Mouse (Mus musculus) common myeloid progenitor, adult 5-6 weeks (primary cell): ENCODE measurements around the gene Sulf2. TPM values are rescaled to one million over a fixed set of nuclear protein-coding genes. Genes with fewer than 3 reads are reported as not detected.

ENCODE experiments used
- ATAC-seq: replicated peaks from 2 replicates; pipeline ENCODE4 v1.8.0; 2016; ENCODE audit warnings: low read depth, mild to moderate bottlenecking, moderate TSS enrichment, inconsistent platforms; ENCODE audit not compliant: poor library complexity, severe bottlenecking
- total RNA-seq: library from RNA; stranded (forward); fragments of 200-1000, 187-1606 nt; gene quantifications from 2 replicates; pipeline ENCODE4 v1.2.3, GENCODE M21; 2017

The Sulf2 gene
- total RNA-seq, 1 experiment from 2014 or later: 0.41 TPM

DNA sequence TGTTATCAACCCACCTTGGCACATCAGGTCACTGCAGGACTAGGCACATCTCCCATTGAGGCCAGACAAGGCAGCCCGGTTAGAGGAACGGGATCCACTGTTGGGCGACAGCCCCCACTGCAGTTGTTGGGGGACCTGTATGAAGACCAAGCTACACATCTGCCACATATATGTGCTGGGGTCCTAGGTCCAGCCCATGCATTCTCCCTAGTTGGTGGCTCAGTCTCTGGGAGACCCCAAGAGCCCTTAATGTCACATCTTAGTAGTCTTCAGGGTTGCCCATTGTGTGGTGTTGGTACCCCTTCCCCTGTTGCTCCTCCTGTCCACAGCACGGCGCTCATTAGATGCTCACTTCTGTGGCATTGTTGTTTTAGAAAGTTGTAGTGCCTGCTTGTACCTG is 122.8 kb downstream of the Sulf2 start:
- no peak for ATAC-seq

DNA sequence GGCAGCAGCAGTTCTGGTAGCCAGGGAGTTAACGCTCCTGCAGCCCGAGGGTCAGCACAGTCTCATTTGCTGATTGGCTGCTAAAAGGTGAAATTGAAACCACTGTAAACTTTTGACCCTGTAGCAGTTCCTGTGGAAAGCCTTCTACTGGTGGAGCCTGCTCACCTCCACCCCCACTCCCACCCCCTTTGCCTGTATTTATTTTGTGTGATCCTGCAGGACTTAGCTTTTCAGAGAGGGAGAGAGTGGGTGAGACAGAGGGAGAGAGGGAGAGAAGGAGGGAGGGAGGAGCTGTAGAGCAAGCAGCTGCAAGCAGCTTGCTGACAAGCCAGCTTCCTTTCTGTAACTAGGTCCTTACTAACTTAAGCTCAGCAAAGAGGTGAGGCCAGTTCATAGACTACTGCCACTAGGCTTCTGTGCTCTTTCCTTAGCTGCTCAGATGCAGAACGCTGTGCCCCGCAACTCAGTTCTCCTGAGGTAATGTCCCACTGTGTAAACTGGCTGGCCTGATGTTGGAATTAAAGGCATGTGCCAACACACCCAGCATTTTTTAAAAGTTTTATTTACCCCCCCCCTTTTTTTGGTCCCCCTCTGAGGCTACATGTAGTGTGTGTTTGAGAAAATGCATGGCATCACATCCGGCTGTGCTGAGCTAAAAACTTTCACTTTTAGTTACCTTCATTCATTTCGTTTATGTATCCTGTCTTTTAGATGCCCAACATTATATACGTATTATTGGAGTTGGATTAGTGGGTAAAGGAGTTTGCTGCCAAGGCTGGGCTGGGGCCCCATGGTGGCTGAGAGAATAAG is 124.1 kb downstream of the Sulf2 start:
- peak; percentile 73 for ATAC-seq

DNA sequence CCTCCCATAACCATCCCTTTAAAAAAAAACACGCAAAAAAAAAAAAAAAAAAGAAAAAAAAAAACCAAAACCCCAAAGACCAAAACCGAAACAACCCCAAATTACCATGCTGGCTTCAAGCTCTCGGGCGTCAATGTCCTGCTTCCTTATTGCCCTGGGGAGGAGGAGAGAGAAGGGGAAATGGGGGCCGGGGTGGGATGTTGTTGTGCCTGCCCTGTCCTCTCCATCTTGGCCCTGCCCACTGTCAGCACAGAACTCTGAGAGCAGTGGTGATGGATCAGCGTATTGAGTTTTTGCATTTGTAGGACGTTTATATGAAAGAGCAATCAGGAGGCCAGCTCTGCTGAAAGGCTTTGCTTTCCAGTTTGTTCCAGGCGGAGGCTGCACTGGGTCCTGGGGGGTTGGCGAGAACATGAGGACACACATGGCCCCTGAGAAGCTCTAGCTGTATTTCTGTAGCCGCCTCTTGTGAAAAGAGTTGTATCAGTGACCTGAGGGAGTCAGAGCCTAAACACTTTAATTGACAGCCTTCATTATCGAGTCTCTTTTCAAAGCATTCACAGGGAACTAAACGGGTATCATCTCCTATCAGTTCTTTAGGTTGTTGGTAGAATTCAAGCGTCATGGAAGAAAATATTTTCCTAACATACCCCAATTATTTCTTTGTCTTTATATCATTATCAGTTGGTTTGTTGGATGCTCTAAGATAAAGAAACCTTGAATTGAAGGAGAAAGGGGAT is 125.0 kb downstream of the Sulf2 start:
- ATAC-seq: peak; percentile 78

DNA sequence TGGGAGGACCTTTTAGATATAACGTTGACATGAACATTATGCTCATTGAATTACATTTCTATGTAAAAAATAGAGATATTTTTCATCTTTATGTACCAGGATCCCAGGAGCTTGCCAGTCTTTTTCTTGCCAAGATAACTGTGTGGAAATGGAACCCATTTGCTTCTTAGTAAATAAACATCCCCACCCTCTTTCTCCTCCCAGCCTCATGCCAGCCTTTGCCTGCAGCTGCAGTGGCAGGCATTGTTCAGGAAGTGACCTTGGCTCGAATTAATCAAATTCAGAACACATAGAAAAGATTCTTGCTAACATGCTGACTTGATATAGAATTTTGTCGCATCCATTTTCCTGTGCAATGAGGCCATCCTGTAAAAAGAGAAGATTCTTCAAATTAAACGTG is 126.2 kb downstream of the Sulf2 start:
- no peak for ATAC-seq

DNA sequence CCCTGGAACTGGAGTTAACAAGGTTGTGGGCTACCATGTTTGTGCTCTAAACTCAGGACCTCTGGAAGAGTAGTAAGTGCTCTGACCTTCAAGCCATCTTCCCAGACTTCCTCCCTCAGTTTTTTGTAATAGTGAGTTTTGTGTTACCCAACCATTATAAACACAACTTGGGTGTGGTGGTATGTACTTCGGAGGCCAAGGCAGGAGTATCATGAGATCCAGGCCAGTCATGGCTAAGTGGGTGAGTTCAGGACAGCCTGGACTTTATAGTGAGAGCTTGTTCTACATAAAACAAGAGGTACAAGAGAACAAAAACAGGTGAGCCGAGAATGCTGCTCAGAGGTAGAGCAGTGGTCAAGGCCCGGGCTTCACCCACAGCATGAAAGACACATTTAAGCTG is 127.6 kb downstream of the Sulf2 start:
- no peak for ATAC-seq

DNA sequence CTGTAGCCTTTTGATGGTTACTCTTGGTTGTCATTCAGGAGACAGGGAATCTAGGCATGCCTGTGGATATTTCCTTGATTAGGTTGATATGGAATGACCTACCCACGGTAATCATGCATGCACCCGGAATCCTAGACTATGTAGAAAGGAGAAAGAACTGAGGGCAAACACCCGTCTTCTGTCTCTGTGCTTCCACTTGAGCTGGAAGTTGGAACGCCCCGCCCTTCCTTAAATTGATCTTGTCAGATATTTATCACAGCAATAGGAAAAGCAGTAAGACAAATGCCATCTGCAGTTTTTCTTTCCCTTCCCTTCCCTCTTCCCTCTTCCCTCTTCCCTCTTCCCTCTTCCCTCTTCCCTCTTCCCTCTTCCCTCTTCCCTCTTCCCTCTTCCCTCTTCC is 129.5 kb downstream of the Sulf2 start:
- no peak for ATAC-seq

DNA sequence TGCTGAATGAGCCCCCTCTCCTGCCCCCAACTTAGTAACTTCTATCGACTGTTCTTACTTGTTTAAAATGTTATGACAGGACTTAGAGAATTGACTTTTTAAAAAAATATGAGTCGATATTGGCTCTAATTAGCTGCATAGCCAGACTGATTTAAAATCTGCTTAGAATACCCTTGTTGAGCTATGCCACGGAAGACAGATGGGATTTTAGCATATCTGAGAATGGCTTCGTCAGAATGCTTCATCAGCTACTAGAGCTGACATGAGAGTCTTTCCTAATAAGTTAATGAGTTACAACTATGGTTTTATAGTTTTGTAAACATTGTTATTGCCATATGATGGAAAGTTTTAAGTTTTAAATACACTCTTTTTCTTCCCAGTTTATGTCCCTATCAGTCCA is 130.8 kb downstream of the Sulf2 start:
- ATAC-seq: no peak

DNA sequence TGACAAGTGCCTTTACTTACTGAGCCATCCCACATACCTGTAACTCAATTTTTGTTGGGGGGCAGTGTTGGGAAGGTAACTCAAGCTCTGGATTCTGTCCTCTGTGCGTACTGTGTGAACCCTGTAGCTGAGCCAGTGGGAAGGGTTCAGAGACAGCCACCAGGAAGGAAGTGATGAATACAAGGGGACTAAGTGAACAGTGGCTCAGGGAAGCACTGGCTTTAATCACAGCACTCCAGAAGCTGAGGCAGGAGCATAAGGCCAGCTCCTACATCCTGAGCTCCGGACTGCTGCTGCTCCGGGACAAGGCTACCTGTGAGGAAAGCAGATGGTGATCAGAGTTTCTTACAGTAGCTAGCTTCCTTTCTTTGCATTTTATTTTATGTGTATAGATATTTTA is 131.4 kb downstream of the Sulf2 start:
- ATAC-seq: no peak

Other genes with a start within 250 kb of the Sulf2 start
- gene Ncoa3, start 163.0 kb downstream of the Sulf2 start, total RNA-seq: 26.7 and 39.7 TPM in 2 replicates